Mouse (Mus musculus) neural tube, embryonic 13.5 days (tissue): ENCODE measurements around the gene Tax1bp1. TPM values are rescaled to one million over a fixed set of nuclear protein-coding genes. Genes with fewer than 3 reads are reported as not detected.
A peak's percentile ranks its signal among the peaks of the same experiment; 100 is the strongest.
"Not testable (repeated sequence)": the region's sequence is repeated elsewhere in the genome, so short reads cannot be mapped to it uniquely, and the experiment has no call there.

Experiments used
- ATAC-seq: fragments of 200-750 bp; cut with Nextera tagmentation; 2 replicates; pipeline ENCODE4 v1.8.0; 2017; ENCODE audit warnings: low read depth, mild to moderate bottlenecking, moderate TSS enrichment, moderate library complexity
- H3K27ac ChIP-seq: fragments of 300-500 bp; sonication (generic); replicated peaks from 2 replicates; pipeline ENCODE4 v1.5.1; 2015; ENCODE audit warnings: moderate library complexity, mild to moderate bottlenecking, inconsistent platforms
- H3K27me3 ChIP-seq: fragments of 300-500 bp; sonication (generic); 2 replicates; pipeline ENCODE4 v1.6.1; 2015; ENCODE audit warnings: mild to moderate bottlenecking, inconsistent platforms
- H3K36me3 ChIP-seq: fragments of 300-500 bp; sonication (generic); 2 replicates; pipeline ENCODE4 v1.6.1; 2015; ENCODE audit warnings: mild to moderate bottlenecking, inconsistent platforms
- H3K4me1 ChIP-seq: fragments of 300-500 bp; sonication (generic); replicated peaks from 2 replicates; pipeline ENCODE4 v1.6.1; 2015; ENCODE audit warnings: inconsistent platforms
- H3K4me2 ChIP-seq: fragments of 300-500 bp; sonication (generic); 2 replicates; pipeline ENCODE4 v1.6.1; 2015; ENCODE audit warnings: inconsistent platforms, mild to moderate bottlenecking, moderate library complexity
- H3K4me3 ChIP-seq: fragments of 300-500 bp; sonication (generic); 2 replicates; pipeline ENCODE4 v1.5.1; 2015; ENCODE audit warnings: mild to moderate bottlenecking, inconsistent platforms
- H3K9ac ChIP-seq: fragments of 300-500 bp; sonication (generic); 2 replicates; pipeline ENCODE4 v1.6.1; 2015; ENCODE audit warnings: moderate library complexity, mild to moderate bottlenecking, inconsistent platforms
- H3K9me3 ChIP-seq: fragments of 300-500 bp; sonication (generic); 2 replicates; pipeline ENCODE4 v1.6.1; 2016; ENCODE audit warnings: inconsistent platforms
- WGBS: fragments of 180-500 bp; shearing (Covaris S2); methylation state at CpG from one replicate; pipeline ENCODE4 v1.1.7; 2015; 5-methylcytosine and 5-hydroxymethylcytosine counted together
- polyA plus RNA-seq: library from polyadenylated mRNA; unstranded; fragments of >200 nt; fragmentation: Nextera tagmentation; extraction: Ambion mirVana; gene quantifications from 2 replicates; pipeline ENCODE4 v1.2.1, GENCODE M21; 2015

Gene Tax1bp1
- polyA plus RNA-seq: 153 and 156 TPM in 2 replicates

DNA sequence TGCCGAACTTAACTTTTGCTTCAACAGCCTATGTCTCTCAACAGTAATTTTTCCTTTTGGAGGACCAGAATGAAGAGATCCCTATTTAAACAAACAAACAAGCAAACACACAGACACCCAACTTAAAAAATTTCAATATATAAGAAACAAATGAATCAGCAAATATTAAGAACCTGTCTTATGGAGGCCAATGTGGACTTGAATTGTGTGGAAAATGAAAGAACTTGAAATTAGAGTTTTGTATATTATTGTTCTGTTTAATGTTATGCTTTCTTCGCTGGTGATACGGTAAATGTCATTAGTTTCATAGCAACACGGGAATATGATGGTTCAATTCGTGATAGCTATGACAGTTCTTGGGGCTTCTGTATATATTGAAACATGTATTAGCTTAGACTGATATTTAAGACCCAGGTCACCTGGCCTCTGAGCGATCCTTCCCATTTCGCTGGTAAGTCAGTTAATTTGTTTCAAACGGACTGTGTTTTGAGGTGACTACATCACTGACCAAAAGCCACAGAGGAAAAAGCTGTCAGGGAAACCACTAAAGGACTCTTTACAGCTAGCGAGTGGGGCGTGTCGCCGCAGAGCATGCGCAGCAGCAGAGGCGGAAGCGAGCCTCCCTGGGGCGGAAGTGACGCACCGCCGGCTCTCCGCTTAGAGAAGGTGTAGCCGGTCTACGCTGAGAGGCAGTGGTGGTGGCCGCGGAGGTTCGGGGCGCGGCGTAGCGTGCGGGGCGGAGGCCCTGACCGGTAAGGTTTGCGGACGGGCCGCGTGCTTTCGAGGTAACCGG lies at the start of gene Tax1bp1:
Tax1bp1 (plus strand) TSS at position 626 of the 793 bp plus-strand sequence.
- H3K27me3 ChIP-seq: no peaks in the 10 kb centered on the region
- H3K27ac ChIP-seq: peak within 1 kb of the TSS; percentile 89
- no peaks in the 10 kb centered on the region for H3K36me3 ChIP-seq
- ATAC-seq: peak; percentile 98
- H3K9me3 ChIP-seq: no peaks in the 10 kb centered on the region
- peaks cover 14% of the 10 kb centered on the region for H3K4me1 ChIP-seq
- whole genome bisulfite sequencing: 4% methylated on average over 38 of the region's 38 CpGs
- peak within 1 kb of the TSS; percentile 90 for H3K9ac ChIP-seq
- H3K4me2 ChIP-seq: peak within 1 kb of the TSS; percentile 69
- H3K4me3 ChIP-seq: peak within 1 kb of the TSS; percentile 86

DNA sequence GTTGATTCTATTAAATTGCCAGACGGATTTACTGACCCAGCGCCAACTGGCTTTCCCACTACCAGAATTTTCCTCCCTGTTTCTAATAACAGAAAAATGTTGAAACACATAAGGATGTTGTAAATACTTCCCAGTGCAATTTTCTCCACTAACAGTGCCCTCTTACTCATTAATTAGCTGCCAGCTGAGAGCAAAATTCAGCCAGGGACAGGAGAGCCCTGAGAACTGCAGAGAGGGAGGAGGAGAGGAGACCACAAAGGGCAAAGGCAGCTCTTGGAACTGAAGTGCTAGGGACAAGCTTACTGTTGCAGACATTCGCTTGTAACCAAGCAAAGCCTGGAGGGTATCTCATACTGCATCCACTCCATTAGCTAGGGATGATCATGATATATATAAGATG lies 45.9 kb upstream of the Tax1bp1 start:
- Histone ChIP-seq H3K4me1 (no peaks in the 10 kb centered on the region), H3K4me3 (no peak overlapping the region), H3K27me3 (no peaks in the 10 kb centered on the region), H3K9ac (no peak overlapping the region), H3K27ac (no peak overlapping the region), H3K9me3 (no peaks in the 10 kb centered on the region), H3K36me3 (no peaks in the 10 kb centered on the region), H3K4me2 (no peak overlapping the region)
- 82% methylated on average over 3 of the region's 3 CpGs for WGBS
- no peak for ATAC-seq

GRCm38 (mm10) chr6:52669878-52670277 lies 43.7 kb upstream of the Tax1bp1 start:
- H3K27ac ChIP-seq, H3K9ac ChIP-seq, H3K27me3 ChIP-seq, H3K4me2 ChIP-seq, H3K4me3 ChIP-seq, H3K36me3 ChIP-seq, H3K4me1 ChIP-seq, H3K9me3 ChIP-seq, ATAC-seq: not testable (repeated sequence)
- WGBS: 50% methylated on average over 2 of the region's 2 CpGs

GRCm38 (mm10) chr6:52671791-52672190 lies 41.7 kb upstream of the Tax1bp1 start:
- 60% methylated on average over 8 of the region's 8 CpGs for WGBS

DNA sequence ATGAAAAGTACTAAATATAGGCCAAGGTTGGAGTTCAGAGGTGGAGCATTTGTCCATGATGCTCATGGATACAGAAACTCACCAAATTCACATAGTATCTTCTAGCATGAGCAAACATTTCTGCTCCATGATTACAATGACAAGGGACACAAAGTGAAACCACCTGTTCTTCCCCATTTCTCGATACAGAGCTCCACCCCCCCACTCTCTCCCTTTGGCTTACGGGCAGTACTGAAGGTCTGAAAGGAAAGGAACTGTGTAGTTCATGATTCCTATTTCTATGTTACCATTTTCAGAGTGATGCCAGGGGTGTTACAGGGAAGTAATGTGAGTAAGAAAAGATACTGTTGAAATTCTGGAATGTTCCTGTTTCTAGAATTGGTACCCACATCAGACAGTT lies 41.0 kb upstream of the Tax1bp1 start:
- Histone ChIP-seq H3K4me2 (no peak overlapping the region), H3K4me1 (0 out of 2 replicates have a peak, but pooled peaks cover 3% of the 10 kb centered on the region), H3K9me3 (no peaks in the 10 kb centered on the region), H3K4me3 (no peak overlapping the region), H3K27ac (no peak overlapping the region), H3K27me3 (no peaks in the 10 kb centered on the region), H3K9ac (no peak overlapping the region), H3K36me3 (no peaks in the 10 kb centered on the region)
- ATAC-seq: no peak
- WGBS: 84% methylated on average over 2 of the region's 2 CpGs

More at GRCm38 (mm10) chr6:52671791-52672190, 41.7 kb upstream of the Tax1bp1 start:
- H3K4me1 ChIP-seq: 0 out of 2 replicates have a peak, but pooled peaks cover 3% of the 10 kb centered on the region
- H3K27me3 ChIP-seq: no peaks in the 10 kb centered on the region
- no peak overlapping the region for H3K4me2 ChIP-seq
- no peak overlapping the region for H3K4me3 ChIP-seq
- ATAC-seq: no peak
- H3K9me3 ChIP-seq: no peaks in the 10 kb centered on the region
- H3K27ac ChIP-seq: no peak overlapping the region
- H3K36me3 ChIP-seq: no peaks in the 10 kb centered on the region
- H3K9ac ChIP-seq: no peak overlapping the region

DNA sequence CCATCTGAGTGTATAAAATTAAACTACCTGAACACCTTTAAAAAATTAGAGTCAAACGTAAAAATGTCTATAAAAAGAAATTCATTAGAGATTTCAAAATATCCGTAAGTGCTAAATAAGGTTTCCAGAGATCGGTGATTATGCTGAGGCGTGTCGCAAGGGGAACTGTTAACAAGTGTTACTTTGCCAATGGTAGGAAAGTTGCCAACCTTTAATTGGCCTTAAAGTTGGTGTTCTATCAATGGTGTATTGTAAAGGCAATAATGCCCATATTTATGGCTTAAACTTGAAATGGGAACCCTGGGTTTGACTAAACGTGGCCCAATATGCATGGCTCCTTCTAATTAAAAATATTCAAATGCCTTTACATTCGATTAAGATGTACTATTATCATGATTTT lies 39.8 kb upstream of the Tax1bp1 start:
- WGBS: 79% methylated on average over 7 of the region's 7 CpGs
- H3K9me3 ChIP-seq: no peaks in the 10 kb centered on the region
- no peaks in the 10 kb centered on the region; the same call in 1 of the 2 replicates for H3K27me3 ChIP-seq
- no peaks in the 10 kb centered on the region for H3K36me3 ChIP-seq
- no peak overlapping the region for H3K27ac ChIP-seq
- no peak overlapping the region for H3K9ac ChIP-seq
- no peak overlapping the region for H3K4me3 ChIP-seq
- 0 out of 2 replicates have a peak, but pooled peaks cover 3% of the 10 kb centered on the region for H3K4me1 ChIP-seq
- ATAC-seq: no peak
- H3K4me2 ChIP-seq: no peak overlapping the region

GRCm38 (mm10) chr6:52674541-52674940 lies 39.0 kb upstream of the Tax1bp1 start:
- no peak overlapping the region for H3K9ac ChIP-seq
- H3K4me1 ChIP-seq: 0 out of 2 replicates have a peak, but pooled peaks cover 3% of the 10 kb centered on the region
- H3K4me3 ChIP-seq: no peak overlapping the region
- no peaks in the 10 kb centered on the region; the same call in 1 of the 2 replicates for H3K27me3 ChIP-seq
- no peaks in the 10 kb centered on the region for H3K9me3 ChIP-seq
- 76% methylated on average over 12 of the region's 12 CpGs for WGBS
- no peak overlapping the region for H3K27ac ChIP-seq
- no peaks in the 10 kb centered on the region for H3K36me3 ChIP-seq
- no peak overlapping the region for H3K4me2 ChIP-seq
- no peak for ATAC-seq

GRCm38 (mm10) chr6:52675222-52675921 lies 38.2 kb upstream of the Tax1bp1 start:
- H3K4me2 ChIP-seq: no peak overlapping the region
- no peak overlapping the region for H3K27ac ChIP-seq
- 0 out of 2 replicates have a peak, but pooled peaks cover 3% of the 10 kb centered on the region for H3K4me1 ChIP-seq
- no peaks in the 10 kb centered on the region; the same call in 1 of the 2 replicates for H3K27me3 ChIP-seq
- ATAC-seq: no peak
- 74% methylated on average over 4 of the region's 4 CpGs for WGBS
- no peaks in the 10 kb centered on the region for H3K36me3 ChIP-seq
- no peaks in the 10 kb centered on the region for H3K9me3 ChIP-seq
- no peak overlapping the region for H3K9ac ChIP-seq
- H3K4me3 ChIP-seq: no peak overlapping the region

DNA sequence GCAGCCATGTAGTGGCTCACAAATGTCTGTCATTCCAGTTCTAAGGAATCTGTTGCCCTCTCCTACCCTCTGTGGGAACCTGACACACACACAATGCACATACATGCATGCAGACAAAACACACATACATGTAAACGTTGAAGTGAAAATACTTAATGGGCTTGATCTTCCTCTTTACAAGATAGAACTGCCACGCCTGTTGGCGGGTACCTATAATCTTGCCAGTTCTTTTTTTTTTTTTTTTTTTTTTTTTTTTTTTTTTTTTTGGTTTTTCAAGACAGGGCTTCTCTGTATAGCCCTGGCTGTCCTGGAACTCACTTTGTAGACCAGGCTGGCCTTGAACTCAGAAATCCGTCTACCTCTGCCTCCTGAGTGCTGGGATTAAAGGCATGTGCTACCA lies 36.0 kb upstream of the Tax1bp1 start:
- not testable (repeated sequence) for H3K36me3 ChIP-seq, H3K4me2 ChIP-seq, ATAC-seq, H3K4me1 ChIP-seq, H3K9ac ChIP-seq, H3K4me3 ChIP-seq, H3K27ac ChIP-seq, H3K9me3 ChIP-seq, H3K27me3 ChIP-seq
- WGBS: 91% methylated on average over 4 of the region's 4 CpGs

DNA sequence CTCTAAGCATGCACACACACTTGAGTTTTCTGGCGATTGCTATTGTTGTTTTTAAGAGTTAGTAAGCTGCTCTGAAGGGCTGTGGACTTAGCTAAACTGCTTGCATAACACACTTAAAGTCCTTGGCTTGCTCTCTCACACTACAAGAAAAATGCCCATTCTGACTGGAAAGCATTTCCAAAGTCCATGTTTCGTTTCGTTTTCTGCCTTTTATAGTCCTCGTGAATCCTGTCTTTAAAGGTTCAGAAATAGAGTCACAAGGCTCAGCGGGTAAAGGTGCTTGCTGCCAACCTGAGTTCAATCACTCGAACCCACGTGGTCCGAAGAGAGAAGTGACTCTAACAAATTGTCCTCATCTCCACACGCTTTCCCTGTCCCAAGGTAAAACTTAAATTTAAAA lies 34.0 kb upstream of the Tax1bp1 start:
- Histone ChIP-seq H3K4me3 (no peak overlapping the region), H3K4me2 (no peak overlapping the region), H3K9me3 (no peaks in the 10 kb centered on the region), H3K9ac (no peak overlapping the region), H3K4me1 (0 out of 2 replicates have a peak, but pooled peaks cover under 1% of the 10 kb centered on the region), H3K27me3 (no peaks in the 10 kb centered on the region; the same call in none of the 2 replicates), H3K36me3 (no peaks in the 10 kb centered on the region), H3K27ac (no peak overlapping the region)
- no peak for ATAC-seq
- WGBS: 88% methylated on average over 9 of the region's 9 CpGs

DNA sequence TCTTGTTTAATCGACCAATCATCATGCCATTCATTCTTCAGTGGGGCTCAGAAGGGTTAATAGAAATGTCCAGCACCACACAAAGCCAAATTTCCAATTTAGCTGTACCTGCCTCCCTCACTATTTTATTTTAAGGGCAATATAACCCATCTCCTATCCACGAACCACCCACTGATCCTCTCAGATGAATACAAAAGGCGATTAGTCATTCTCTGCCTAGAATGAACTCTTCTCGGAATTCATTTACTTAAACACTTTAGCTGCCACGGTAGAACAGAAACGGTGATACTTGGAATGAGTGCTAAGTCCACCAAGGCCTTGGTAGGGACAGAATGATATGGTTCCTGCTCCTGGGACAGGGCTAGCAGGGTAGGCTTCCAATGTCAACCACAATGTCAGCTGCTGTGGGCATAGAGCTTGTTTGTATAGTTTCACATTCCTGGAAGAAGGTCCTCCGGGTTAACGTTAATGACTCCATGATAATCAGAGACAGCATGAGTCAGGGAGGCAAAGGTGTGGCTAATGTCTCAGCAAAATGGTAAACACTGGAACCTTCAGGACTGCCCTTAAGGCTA lies 33.0 kb upstream of the Tax1bp1 start:
- 52% methylated on average over 8 of the region's 8 CpGs for WGBS

More for the DNA sequence above, 33.0 kb upstream of the Tax1bp1 start:
- Histone ChIP-seq H3K4me1 (no peaks in the 10 kb centered on the region), H3K4me2 (no peak overlapping the region), H3K27me3 (no peaks in the 10 kb centered on the region; the same call in none of the 2 replicates), H3K9me3 (no peaks in the 10 kb centered on the region), H3K4me3 (no peak overlapping the region), H3K27ac (no peak overlapping the region), H3K36me3 (no peaks in the 10 kb centered on the region), H3K9ac (no peak overlapping the region)
- ATAC-seq: no peak
